Mouse (Mus musculus): ENCODE measurements at regions not wholly inside any gene's neighbourhood (a gene's known extent, or its start where the extent isn't known, plus 50 kb on each side); places are given as distances from the start of the nearest gene placed in this dataset.

GRCm38 (mm10) chr8:128269546-128269945, 88.9 kb upstream of the Nrp1 start:
- no peak for TF ChIP-seq CTCF (IDR thresholded peaks at IDR 0.05; ENCODE audit: borderline replicate concordance, extremely low read depth, insufficient read depth, insufficient read length)
- no peak for TF ChIP-seq POLR2A (IDR thresholded peaks at IDR 0.05; ENCODE audit: borderline replicate concordance, extremely low read depth, insufficient read depth, insufficient read length, poor library complexity, severe bottlenecking)

All from brain, embryonic 14.5 days (tissue).